Mouse (Mus musculus): ENCODE results near the gene Ces1a.

Ces1a gene

GRCm38 (mm10) chr8:93048092-93048491, at the start of gene Ces1a:
TSS of gene Ces1a (minus strand) at chr8:93048192.
- DNase-seq: no peak

GRCm38 (mm10) chr8:93095376-93095775, 47.4 kb upstream of the Ces1a start:
- peak; percentile 14 for DNase-seq

GRCm38 (mm10) chr8:93091324-93091723, 43.3 kb upstream of the Ces1a start:
- DNase-seq: no peak

- no peak for DNase-seq
These were observed 40.7 kb upstream of the Ces1a start for GRCm38 (mm10) chr8:93088686-93089122.

- DNase-seq: no peak
These were observed 40.2 kb upstream of the Ces1a start for GRCm38 (mm10) chr8:93088193-93088592.

- no peak for DNase-seq
These were observed 31.9 kb upstream of the Ces1a start, which contains the start of gene Ces1b for GRCm38 (mm10) chr8:93079887-93080286. TSS of gene Ces1b (minus strand) at chr8:93080017.

GRCm38 (mm10) chr8:93075251-93075650, 27.3 kb upstream of the Ces1a start:
- DNase-seq: no peak

GRCm38 (mm10) chr8:93063416-93064117, 15.6 kb upstream of the Ces1a start:
- no peak for DNase-seq

- DNase-seq: peak; percentile 69
These were observed 11.2 kb upstream of the Ces1a start for GRCm38 (mm10) chr8:93059185-93059584.

- DNase-seq: no peak
These were observed 7.2 kb upstream of the Ces1a start for GRCm38 (mm10) chr8:93055238-93055637.

- no peak for DNase-seq
These were observed 771 bp upstream of the Ces1a start for GRCm38 (mm10) chr8:93048510-93049416.

- DNase-seq: no peak
These were observed 4.9 kb downstream of the Ces1a start for GRCm38 (mm10) chr8:93043083-93043482.

GRCm38 (mm10) chr8:93040776-93041567, 7.0 kb downstream of the Ces1a start:
- DNase-seq: no peak

- no peak for DNase-seq
These were observed 7.7 kb downstream of the Ces1a start for GRCm38 (mm10) chr8:93040256-93040655.

GRCm38 (mm10) chr8:93038831-93039230, 9.2 kb downstream of the Ces1a start:
- DNase-seq: no peak

GRCm38 (mm10) chr8:93030664-93031063, 17.3 kb downstream of the Ces1a start:
- DNase-seq: no peak

- DNase-seq: no peak
These were observed 26.3 kb downstream of the Ces1a start for GRCm38 (mm10) chr8:93021738-93022137.

- no peak for DNase-seq
These were observed 33.7 kb downstream of the Ces1a start for GRCm38 (mm10) chr8:93014300-93014699.

- peak; percentile 31 for DNase-seq
These were observed 35.8 kb downstream of the Ces1a start for GRCm38 (mm10) chr8:93012226-93012625.

GRCm38 (mm10) chr8:93011439-93011838, 36.6 kb downstream of the Ces1a start:
- DNase-seq: peak; percentile 98

- DNase-seq: peak; percentile 30
These were observed 37.7 kb downstream of the Ces1a start for GRCm38 (mm10) chr8:93010286-93010685.

- DNase-seq: peak; percentile 60
These were observed 49.4 kb downstream of the Ces1a start for GRCm38 (mm10) chr8:92998600-92998999.

- DNase-seq: peak; percentile 46
These were observed 51.2 kb downstream of the Ces1a start for GRCm38 (mm10) chr8:92996840-92997239.
